Mouse (Mus musculus) adrenal gland, postnatal 14 days (tissue): ENCODE data around the gene Nfatc3. TPM values are rescaled to one million over a fixed set of nuclear protein-coding genes. Genes with fewer than 3 reads are reported as not detected.

Source experiments
- DNase-seq: peaks from one replicate; pipeline ENCODE4 v3.0.0; 2021; ENCODE audit warnings: mixed read lengths
- total RNA-seq: library from RNA; stranded (reverse); gene quantifications from 2 replicates; pipeline ENCODE4 v1.2.3, GENCODE M21; 2021

Nfatc3 gene
- total RNA-seq, 1 experiment from 2014 or later: 47.6 TPM

- DNase-seq: no peak
Observed at GRCm38 (mm10) chr8:106146014-106146413, 87.4 kb downstream of the Nfatc3 start.

DNA sequence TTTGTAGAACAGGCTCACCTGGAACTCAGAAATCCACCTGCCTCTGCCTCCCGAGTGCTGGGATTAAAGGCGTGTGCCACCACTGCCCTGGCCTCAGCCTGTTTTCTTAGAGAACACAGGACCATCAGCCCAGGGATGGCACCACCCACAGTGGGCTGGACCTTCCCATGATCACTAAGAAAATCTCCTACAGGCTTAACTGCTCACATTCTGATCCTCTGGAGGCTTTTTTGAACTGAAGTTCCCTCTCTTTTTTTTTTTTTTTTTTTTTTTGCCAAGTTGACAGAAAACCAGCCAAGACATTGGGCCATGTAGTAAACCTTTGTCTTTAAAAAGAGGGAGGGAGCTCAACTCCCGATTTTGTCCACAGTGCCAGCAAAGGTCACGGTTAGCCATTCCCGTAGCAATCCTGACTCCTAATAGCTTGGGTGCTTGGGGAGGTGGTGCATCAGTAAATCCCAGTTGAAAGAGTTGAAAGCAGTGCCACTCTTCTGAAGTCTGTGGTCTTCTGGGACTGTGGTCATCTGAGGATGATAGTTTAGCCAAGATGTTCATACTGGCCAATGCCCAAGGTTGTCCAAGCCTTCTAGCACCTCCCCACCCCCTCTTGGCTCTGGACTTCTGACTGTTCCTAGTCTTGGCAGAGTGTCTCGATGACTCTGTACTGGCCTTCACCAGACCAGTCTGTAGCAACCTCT is 89.4 kb downstream of the Nfatc3 start:
- peak; percentile 91 for DNase-seq

- DNase-seq: peak; percentile 60
Observed at GRCm38 (mm10) chr8:106149025-106149424, 90.4 kb downstream of the Nfatc3 start.

DNA sequence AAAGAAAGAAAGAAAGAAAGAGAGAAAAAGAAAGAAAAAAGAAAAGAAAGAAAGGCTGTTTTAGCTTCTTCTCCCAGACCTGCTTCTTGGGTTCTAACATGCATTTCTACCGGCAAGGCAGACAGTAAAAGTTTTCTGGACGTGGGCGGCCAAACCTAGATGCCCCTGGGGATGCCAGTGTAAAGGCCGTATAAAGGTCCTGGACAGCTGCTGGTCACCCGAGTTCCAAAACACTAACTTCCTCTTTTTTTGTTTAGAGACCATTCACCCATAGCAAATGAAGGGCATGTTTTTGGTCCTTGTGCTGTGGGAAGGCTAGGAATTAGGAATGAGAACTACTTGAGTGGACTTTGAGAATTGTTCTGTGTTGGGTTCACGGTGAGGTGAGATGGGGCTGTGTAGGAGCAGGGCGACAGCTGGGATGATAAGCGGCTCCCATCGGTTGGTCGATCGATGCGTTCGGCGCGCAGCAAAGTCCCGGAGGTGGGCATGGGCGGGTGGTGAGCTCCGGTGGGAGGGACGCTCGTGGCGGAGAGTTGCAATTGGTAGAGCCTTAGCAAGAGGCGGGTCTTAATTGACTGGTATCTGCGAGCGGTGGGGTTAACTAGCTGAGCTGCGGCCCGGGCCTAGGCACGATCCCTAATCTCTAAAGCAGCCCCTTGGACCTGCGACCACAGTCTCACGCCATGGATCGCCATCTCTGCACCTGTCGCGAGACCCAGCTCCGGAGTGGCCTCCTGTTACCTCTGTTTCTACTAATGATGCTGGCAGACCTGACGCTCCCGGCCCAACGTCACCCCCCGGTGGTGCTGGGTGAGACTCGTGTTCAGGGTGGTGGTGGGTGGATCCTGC is 91.4 kb downstream of the Nfatc3 start, which contains the start of gene Pla2g15:
TSS of gene Pla2g15 (plus strand) at position 599 of the 852 bp plus-strand sequence.
- peak; percentile 96 for DNase-seq

GRCm38 (mm10) chr8:106150653-106151000 is 92.0 kb downstream of the Nfatc3 start:
- DNase-seq: no peak

DNA sequence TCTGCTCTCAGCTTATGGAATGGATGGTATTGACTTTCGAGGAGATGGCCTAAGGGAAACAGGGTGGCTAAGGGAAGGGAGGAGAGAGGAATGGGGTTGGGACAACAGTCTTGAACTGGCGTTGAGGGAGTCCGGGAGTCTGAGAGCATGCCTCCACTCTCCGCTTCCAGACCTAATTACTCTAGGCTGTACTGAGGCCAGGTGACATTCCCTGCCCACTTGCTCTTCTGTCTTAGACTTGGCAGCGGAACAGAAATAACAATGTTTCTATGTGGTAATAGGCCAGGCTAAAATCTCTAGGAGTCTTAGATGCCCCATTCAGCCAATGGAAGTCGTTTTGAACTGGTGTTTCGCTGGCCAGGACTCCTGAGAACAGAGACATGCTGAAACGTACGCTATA is 92.4 kb downstream of the Nfatc3 start:
- DNase-seq: peak; percentile 35

GRCm38 (mm10) chr8:106152876-106153275 is 94.2 kb downstream of the Nfatc3 start:
- DNase-seq: no peak

GRCm38 (mm10) chr8:106157419-106157818 is 98.8 kb downstream of the Nfatc3 start:
- no peak for DNase-seq

DNA sequence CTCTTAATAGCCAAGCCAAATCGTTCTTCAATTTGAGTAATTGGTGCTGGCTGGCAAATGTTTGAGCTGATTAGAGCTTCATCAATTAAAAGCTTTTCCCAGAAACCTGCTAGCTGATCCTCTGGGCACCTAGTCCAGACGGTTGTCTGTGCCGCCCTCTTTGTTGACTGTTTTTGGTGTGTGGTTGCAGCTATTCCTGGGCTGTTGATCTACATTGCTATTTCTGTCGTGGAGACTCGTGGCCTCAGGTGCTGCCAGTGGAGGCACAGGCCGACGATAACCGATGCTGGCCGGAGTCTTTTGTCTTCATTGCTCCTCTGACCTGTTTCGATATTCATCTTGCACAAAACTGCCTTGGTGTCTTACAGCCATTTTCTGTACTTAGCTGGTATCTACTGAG is 99.7 kb downstream of the Nfatc3 start:
- no peak for DNase-seq

DNA sequence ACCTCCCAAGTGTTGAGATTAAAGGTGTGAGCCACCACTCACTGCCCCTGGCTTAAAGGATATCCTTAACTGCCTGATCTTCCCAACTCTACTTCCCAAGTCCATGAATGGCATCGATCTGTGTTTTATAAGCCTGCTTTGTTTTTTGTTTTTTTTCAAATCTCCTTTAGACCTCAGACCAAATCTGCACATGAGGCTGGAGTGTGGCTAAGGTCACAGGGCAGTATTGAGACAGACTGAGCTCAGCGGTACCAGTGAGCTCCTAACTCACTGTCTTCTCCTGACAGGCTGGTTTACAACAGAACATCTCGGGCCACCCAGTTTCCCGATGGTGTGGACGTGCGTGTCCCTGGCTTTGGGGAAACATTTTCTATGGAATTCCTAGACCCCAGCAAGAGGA is 101.2 kb downstream of the Nfatc3 start:
- no peak for DNase-seq

DNA sequence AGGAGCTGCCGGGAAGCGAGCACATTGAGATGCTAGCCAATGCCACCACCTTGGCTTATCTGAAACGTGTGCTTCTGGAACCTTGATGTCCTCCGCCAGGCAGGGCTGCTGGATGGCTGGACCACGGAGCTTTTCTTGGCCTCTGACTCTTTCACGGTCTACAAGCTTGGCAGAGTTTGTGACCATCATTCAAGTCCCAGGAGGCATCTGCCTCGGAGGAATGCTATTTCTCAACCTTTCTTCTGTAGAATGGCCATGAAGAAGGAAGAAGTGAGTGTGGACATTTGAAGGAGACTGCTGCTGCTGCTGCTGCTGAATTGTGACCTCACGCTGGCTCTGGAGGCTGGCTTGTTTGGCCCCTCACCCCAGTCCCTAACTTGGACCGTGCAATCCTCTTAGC is 104.6 kb downstream of the Nfatc3 start:
- DNase-seq: peak; percentile 25

- peak; percentile 81 for DNase-seq
Observed at GRCm38 (mm10) chr8:106165460-106165859, 106.8 kb downstream of the Nfatc3 start.

DNA sequence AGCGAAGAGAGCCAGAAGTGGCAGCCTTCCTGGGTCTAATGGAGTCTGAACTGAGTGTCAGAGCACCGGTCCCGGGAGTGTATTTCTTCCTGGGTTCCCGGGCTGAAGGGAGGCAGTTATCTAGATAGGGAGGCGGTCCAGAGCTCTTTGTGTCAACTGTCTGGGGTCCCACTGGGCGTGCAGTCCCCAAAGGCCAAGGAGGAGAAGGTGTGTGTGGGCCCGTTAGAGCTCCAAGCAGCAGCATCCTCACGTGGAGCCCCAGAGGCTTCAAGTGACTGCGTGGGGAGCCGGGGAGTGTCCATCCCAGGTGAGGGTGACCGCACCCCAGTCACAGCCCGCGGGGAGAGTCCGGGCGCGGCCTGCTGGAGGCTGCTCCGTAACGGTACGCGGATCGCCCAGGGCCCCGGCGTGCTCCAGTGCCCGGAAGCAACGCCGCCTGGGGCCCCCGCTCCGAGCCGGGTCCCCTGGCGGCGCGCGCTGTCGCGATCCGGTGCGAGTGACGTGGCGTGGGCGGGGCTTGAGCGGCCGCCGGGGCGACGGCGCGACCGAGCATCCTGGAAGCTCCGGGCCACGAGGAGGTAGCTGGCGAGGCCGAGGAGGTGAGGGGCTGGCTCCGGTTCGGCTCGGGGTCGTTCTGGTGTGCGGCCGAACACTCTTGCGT is 109.8 kb downstream of the Nfatc3 start, which contains the start of gene Slc7a6:
TSS of gene Slc7a6 (plus strand) at position 502 of the 661 bp plus-strand sequence.
- DNase-seq: peak; percentile 92

DNA sequence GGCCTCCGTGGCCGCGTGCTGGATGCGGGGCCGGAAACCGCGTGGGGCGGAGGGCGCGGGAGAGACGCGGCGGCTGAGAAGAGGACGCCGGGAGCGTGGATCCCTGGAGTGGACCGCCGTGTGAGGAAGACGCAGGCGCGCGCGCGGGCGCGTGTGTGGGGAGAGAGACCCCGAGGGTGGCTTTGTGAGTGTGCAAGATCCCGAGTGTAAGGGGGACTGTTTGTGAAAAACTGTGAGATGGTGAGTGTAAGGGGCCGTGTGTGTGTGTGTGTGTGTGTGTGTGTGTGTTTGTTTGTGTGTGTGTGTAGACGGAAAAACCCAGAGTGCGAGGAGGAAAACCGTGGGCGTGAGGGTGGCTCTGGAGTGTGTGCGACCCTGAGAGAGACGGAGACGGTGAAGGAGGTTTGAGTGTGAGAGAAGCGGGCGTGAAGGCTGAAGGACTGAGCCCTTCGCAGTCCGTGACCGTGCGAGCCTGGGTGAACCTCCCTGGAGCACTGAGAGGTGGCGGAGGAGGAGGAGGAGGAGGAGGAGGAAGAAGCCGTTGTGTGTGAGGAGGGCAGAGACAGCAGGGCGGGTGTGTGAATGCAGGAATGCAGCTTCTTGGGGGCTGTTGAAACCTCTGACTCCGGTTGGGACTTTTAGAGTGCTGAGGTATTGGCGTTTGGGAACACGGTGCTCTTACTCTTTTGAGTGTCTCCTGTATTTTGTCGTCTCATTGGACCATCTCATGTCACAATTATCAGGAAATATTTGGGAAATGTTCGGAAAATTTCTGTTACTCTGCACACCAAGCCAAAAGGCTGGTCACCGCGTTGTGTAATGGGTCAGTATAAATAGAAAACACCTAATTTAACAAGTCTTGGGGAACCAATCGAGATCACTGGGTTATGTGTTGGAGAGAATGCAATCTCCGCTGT is 110.6 kb downstream of the Nfatc3 start:
- DNase-seq: peak; percentile 55

DNA sequence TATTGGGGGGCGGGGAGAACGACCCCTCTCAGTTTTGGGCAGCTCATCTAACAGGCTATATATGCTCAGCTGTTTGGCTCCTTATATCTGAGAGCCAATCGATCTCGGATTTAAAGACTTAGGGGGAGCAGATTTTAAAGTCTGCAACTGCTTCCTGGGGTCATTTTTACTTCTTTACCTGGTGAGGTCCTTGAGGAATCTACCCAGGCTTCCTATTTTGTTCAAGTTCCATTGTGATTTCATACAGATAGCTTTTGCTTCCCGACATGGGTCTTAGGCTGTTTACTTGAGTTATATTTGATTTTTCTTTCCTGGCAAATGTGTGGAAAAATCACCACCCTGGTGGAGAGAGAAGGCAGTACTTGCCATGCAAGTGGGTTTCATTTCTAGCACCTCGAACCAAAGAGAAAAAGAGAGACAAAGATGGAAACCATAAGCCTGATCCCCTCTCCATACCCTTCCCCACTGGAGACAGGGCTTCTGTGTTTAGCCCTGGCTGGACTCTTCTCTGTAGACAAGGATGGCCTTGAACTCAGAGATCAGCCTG is 111.4 kb downstream of the Nfatc3 start:
- no peak for DNase-seq

GRCm38 (mm10) chr8:106173566-106173965 is 114.9 kb downstream of the Nfatc3 start:
- no peak for DNase-seq

DNA sequence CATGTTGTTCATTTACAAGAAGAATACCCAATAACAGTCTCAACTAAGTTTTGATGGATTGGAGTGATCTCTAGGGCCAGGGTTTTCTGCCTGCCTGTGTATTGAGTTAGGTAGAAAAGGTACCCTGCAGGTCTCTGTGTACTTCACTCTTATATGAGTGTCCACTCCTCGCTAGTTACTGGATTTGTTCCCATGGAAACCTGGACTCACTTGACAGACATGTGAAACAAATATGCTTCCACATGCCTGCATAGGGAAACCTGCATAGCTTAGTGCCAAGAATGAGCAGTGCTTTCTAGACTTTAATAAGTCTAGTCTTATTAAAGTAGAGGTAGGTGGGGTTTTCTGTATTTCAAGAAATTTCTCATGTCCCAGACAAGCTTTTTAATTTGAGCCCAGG is 118.3 kb downstream of the Nfatc3 start:
- DNase-seq: no peak

DNA sequence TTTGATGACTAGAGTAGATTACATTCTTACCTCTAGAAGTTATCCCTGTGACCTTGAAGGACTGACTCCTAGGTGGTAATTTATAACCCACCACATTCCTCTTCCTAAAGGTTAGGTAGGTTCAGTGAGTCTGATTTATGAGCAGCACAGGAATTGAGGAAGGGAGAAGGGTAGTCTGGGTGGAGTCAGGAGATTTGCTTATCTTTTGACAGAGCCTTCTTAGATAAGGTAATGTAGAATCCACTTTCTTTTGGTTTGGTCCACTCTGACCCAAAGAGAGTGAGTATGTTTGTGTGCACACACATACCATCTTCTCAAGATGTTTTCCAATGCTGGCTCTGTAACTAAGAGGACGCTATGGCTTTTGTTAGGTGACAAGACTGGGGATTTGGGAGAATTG is 119.0 kb downstream of the Nfatc3 start:
- DNase-seq: no peak

DNA sequence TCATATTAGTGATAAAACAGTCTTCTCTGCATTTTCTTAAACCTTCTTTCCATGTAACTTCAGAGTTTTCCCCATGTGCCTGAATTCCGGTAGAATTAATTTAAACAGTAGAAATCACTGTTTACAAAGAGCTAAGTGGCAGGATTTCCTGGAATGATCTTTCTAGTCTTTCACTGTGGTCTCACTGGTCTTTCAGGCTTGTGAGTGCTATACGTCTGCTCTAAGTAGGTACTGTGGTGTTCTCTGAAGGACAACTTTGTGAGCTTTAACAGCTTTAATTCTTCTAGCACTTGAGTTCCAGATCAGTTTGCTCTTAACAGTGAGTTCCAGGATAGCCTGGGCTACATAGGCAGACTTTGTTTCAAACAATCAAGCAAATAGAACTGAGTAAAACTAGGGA is 119.8 kb downstream of the Nfatc3 start:
- no peak for DNase-seq
